Mouse (Mus musculus): ENCODE results near the gene Tekt2.

GRCm38 (mm10) chr4:126326036-126326435 is 548 bp upstream of the Tekt2 start:
- peak; percentile 39 for TF ChIP-seq CTCF (IDR thresholded peaks at IDR 0.05)
- no peak for TF ChIP-seq EP300 (IDR thresholded peaks at IDR 0.05)
